Mouse (Mus musculus) hindbrain, embryonic 13.5 days (tissue): ENCODE data around the gene Vdac2. TPM values are rescaled to one million over a fixed set of nuclear protein-coding genes. Genes with fewer than 3 reads are reported as not detected.

Experiments used
- ATAC-seq: fragments of 200-750 bp; cut with Nextera tagmentation; 2 replicates; pipeline ENCODE4 v1.8.0; 2017; ENCODE audit warnings: moderate TSS enrichment; ENCODE audit not compliant: low FRiP score
- H3K27ac ChIP-seq: fragments of 300-500 bp; sonication (generic); 2 replicates; pipeline ENCODE4 v1.5.1; 2015; ENCODE audit warnings: inconsistent platforms, mild to moderate bottlenecking, moderate library complexity
- H3K27me3 ChIP-seq: fragments of 300-500 bp; sonication (generic); 2 replicates; pipeline ENCODE4 v1.6.1; 2015; ENCODE audit warnings: mild to moderate bottlenecking, inconsistent platforms
- H3K36me3 ChIP-seq: fragments of 300-500 bp; sonication (generic); 2 replicates; pipeline ENCODE4 v1.6.1; 2015; ENCODE audit warnings: mild to moderate bottlenecking, inconsistent platforms
- H3K4me1 ChIP-seq: fragments of 300-500 bp; sonication (generic); replicated peaks from 2 replicates; pipeline ENCODE4 v1.6.1; 2015; ENCODE audit warnings: inconsistent platforms
- H3K4me2 ChIP-seq: fragments of 300-500 bp; sonication (generic); 2 replicates; pipeline ENCODE4 v1.6.1; 2015; ENCODE audit warnings: inconsistent platforms, mild to moderate bottlenecking, moderate library complexity
- H3K4me3 ChIP-seq: fragments of 300-500 bp; sonication (generic); 2 replicates; pipeline ENCODE4 v1.5.1; 2015; ENCODE audit warnings: mild to moderate bottlenecking, inconsistent platforms
- H3K9ac ChIP-seq: fragments of 300-500 bp; sonication (generic); 2 replicates; pipeline ENCODE4 v1.6.1; 2015; ENCODE audit warnings: mild to moderate bottlenecking, inconsistent platforms
- H3K9me3 ChIP-seq: fragments of 300-500 bp; sonication (generic); 2 replicates; pipeline ENCODE4 v1.6.1; 2016; ENCODE audit warnings: inconsistent platforms
- WGBS: fragments of 180-500 bp; shearing (Covaris S2); methylation state at CpG from one replicate; pipeline ENCODE4 v1.1.7; 2015; 5-methylcytosine and 5-hydroxymethylcytosine counted together
- polyA plus RNA-seq: library from polyadenylated mRNA; unstranded; fragments of >200 nt; fragmentation: Nextera tagmentation; extraction: Ambion mirVana; gene quantifications from 2 replicates; pipeline ENCODE4 v1.2.1, GENCODE M21; 2015

The Vdac2 gene
- polyA plus RNA-seq, 1 experiment from 2014 or later, result 250 TPM

DNA sequence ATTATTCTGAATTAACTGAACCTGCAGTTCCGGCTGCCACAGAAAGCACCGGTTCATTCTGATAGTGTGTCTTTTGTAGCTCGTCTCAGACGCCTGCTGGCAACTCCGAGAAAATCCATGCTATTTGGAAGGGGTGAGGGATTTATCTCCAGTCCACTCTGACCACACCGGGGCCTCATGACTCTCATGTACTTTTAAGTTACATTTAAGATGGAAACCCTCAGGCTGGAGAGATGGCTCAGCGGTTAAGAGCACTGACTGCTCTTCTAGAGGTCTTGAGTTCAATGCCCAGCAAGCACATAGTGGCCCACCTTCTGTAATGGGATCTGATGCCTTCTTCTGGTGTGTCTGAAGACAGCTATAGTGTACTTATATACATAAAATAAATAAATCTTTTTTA is 2.7 kb upstream of the Vdac2 start:
- no peak for ATAC-seq
- no peaks in the 10 kb centered on the region for H3K9me3 ChIP-seq
- peak overlapping the region; percentile 44; the same call in 1 of the 2 replicates for H3K27ac ChIP-seq
- H3K4me2 ChIP-seq, result no peak overlapping the region
- H3K9ac ChIP-seq, result no peak overlapping the region
- H3K4me3 ChIP-seq, result no peak overlapping the region
- H3K36me3 ChIP-seq, result no peaks in the 10 kb centered on the region
- no peaks in the 10 kb centered on the region for H3K27me3 ChIP-seq
- peaks cover 12% of the 10 kb centered on the region for H3K4me1 ChIP-seq
- WGBS, result 77% methylated on average over 7 of the region's 7 CpGs

DNA sequence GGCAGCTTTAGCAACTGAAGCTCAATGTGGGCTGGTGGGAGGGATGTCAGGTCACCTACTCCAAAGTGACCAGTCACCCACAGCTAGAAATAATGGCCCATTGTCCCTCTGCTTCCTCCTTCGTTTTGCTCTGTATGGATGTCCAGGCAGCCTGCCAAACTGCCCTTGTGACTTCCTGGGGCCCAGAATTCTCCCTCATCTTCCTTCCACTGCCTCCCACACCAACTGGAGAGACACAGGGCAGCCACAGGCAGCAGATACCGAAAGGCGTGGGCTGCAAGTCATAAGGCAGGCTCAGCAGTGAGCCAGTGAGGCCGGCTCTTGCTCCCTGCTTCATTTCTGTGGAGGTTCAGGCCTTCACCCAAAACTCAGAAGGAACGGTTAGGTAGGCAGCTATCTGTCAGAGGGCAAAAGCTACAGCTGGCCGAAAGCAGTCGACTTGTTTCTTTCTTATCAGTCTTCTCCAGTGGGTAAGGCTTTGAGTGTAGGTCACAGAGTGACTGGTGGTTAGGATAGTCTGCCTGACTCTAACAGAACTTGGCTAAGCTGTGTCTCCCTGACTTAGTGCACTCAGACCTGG is 2.2 kb upstream of the Vdac2 start:
- Histone ChIP-seq H3K4me2 (no peak overlapping the region), H3K4me3 (no peak overlapping the region), H3K36me3 (no peaks in the 10 kb centered on the region), H3K9ac (no peak overlapping the region), H3K27me3 (no peaks in the 10 kb centered on the region), H3K27ac (peak overlapping the region; percentile 44), H3K9me3 (no peaks in the 10 kb centered on the region), H3K4me1 (peaks cover 12% of the 10 kb centered on the region)
- WGBS, result 62% methylated on average over 7 of the region's 7 CpGs
- ATAC-seq, result no peak

DNA sequence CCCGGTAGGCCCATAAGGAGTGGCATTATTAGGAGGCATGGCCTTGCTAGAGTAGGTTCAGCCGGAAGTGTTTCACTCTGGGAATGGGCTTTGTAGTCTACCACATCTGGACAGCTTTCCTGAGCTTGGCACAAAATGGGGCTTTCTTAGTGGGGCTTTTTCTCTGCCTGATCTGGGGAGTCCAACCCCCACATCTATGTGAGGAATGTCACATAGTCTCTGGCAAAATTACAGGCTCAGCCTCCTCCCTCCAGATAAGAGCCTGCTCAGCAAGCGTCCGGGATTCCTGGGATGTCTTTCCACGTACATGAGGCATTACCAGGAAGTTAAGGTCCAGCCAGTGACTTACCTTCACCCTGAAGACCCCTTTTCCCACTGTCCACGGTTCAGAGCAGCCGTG is 1.1 kb upstream of the Vdac2 start:
- no peaks in the 10 kb centered on the region for H3K36me3 ChIP-seq
- WGBS, result 85% methylated on average over 7 of the region's 7 CpGs
- no peak for ATAC-seq
- H3K4me2 ChIP-seq, result no peak overlapping the region
- no peaks in the 10 kb centered on the region for H3K9me3 ChIP-seq
- no peak overlapping the region for H3K27ac ChIP-seq
- H3K27me3 ChIP-seq, result no peaks in the 10 kb centered on the region
- no peak overlapping the region for H3K9ac ChIP-seq
- H3K4me3 ChIP-seq, result no peak overlapping the region
- peaks cover 12% of the 10 kb centered on the region for H3K4me1 ChIP-seq

DNA sequence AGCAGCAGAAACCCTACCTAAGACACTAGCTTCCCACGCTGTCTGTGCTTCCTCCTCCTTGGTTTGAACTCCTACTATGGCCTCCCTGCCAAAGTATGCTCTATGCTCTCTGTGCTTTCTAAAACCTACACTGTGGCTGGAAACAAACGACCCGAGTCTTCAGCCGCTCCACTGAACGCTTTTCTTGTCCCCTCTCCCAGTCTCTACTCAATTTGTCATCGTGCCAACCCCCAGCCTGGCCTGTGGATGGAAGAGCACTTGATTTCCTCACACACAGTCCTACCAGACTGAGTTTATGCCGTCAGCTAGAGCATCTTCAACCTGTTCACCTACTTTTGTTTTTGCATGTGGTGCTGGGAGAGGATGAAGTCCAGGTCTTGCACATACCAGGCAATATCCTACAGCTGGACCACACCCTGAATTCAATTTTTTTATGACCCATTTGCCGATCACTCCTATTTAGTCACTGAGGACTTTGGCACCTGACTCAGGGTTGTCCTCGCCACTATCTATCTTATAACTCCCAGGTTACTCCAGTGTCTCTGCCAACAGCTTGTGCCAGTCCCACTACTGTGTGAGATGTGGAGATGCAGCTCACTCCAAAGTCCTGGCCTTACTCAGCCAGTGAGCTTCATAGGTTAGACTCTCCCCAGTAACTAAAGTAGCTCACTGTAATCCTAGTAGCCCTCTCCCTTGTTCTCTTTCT is 901 bp downstream of the Vdac2 start:
- Histone ChIP-seq H3K4me1 (peaks cover 20% of the 10 kb centered on the region), H3K9me3 (no peaks in the 10 kb centered on the region), H3K4me3 (no peak overlapping the region), H3K36me3 (no peaks in the 10 kb centered on the region), H3K9ac (no peak overlapping the region), H3K4me2 (no peak overlapping the region), H3K27me3 (no peaks in the 10 kb centered on the region), H3K27ac (no peak overlapping the region)
- 74% methylated on average over 9 of the region's 9 CpGs for WGBS
- no peak for ATAC-seq

DNA sequence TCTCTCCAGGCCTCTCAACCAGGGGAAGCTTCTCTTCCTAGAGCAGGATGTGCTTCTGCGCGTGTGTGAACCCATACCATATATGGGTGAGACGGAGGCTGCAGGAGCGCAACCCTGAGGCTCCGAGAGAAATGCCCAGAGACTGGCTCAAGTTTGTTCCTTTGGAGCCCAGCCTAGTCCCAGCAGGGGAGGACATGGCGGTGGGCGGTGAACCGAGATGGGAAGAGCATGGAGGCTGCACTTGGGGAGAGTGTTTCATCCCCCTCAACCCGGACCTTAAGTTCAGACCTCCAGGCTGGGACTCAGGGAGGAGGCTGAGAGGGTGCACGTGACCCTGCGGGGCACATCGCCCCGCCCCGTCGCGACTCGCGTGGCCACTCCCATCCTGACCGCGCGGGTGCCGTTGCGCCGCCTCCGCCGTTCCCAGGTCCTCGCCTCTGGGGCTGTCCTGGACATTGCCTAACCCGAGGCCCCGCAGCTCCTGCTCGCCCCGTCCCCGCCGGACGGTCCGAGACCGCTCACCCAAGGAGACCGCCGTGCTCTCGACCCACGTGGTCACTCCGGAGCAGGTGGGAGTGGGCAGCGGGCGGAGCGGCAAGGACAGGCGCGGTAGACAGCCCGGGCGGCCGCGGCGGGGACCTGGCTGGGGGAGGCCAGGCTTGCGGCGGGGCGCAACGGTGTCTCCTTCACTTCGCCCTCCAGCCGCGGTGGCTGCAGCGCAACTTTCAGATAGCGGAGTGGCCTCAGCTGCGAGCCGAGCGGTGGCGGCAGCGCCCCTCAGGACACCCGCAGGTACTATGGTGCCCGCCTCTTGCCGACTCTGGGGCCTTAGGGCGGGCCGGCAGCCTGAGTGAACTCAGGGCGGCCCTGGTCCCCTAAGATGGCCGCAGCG is 6.1 kb downstream of the Vdac2 start:
- Histone ChIP-seq H3K27me3 (no peaks in the 10 kb centered on the region), H3K27ac (peak overlapping the region; percentile 92), H3K4me2 (peak overlapping the region; percentile 84), H3K9me3 (no peaks in the 10 kb centered on the region), H3K4me1 (peaks cover 26% of the 10 kb centered on the region), H3K9ac (peak overlapping the region; percentile 91), H3K4me3 (peak overlapping the region; percentile 89), H3K36me3 (peaks cover 9% of the 10 kb centered on the region; the same call in 1 of the 2 replicates)
- WGBS, result under 1% methylated on average over 57 of the region's 73 CpGs
- ATAC-seq, result peak; percentile 97

DNA sequence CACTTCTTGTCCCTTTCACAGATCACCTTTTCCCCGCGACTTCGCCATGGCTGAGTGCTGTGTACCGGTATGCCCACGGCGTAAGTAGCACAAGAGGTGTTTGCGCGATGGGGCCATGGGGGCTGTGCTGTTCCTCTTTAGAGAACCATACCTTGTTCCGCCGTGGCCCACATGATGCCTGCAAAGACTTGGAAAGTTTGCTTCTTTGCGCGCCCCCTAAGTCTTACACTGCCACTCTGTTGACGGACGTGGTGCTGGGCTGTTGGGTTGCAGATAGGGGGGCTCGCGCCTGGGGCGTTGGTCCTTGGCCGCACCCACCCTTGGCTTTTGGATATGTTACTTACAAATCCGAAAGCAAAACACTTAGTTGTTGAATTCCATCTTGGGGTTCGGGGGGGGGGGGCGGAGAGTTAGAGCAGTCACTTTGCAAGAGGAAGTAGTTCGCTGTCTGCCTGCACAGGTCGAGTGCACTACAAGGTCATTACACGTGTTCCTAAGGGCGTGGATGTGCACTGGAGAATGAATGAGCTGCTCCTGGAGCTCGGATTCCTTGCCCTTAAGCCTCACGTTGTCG is 6.9 kb downstream of the Vdac2 start:
- peak overlapping the region; percentile 91 for H3K9ac ChIP-seq
- ATAC-seq, result peak; percentile 41
- H3K9me3 ChIP-seq, result no peaks in the 10 kb centered on the region
- H3K4me3 ChIP-seq, result peak overlapping the region; percentile 89
- peak overlapping the region; percentile 84 for H3K4me2 ChIP-seq
- H3K27ac ChIP-seq, result peak overlapping the region; percentile 92
- peaks cover 14% of the 10 kb centered on the region for H3K36me3 ChIP-seq
- H3K27me3 ChIP-seq, result no peaks in the 10 kb centered on the region
- under 1% methylated on average over 28 of the region's 28 CpGs for WGBS
- peaks cover 26% of the 10 kb centered on the region for H3K4me1 ChIP-seq

DNA sequence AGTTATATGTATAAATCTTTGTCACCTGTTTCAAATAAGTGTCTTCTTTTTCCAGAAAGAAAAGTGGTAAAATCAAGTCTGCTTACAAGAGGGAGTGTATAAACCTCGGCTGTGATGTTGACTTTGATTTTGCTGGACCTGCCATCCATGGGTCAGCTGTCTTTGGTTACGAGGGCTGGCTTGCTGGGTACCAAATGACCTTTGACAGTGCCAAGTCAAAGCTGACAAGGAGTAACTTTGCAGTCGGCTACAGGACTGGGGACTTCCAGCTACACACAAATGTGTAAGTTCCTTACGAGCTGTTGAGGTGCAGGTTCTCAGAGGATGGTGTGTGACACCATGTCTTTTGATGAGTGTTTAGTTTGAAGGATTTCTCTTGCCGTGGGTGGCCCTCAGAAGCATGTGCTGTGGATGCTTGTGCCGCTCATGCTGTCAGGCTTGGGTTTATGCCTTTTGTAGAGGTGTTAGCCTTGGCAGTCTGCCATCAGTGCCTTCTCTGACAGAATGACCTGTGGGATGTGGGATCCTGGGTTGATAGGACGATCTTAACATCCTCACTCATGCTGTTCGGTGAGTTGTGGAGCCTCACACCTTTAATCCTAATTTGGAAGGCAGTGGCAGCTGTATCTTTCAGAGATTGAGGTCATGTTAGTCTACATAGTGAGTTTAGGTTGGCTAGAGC is 13.4 kb downstream of the Vdac2 start:
- H3K36me3 ChIP-seq, result peaks cover 79% of the 10 kb centered on the region
- ATAC-seq, result no peak

DNA sequence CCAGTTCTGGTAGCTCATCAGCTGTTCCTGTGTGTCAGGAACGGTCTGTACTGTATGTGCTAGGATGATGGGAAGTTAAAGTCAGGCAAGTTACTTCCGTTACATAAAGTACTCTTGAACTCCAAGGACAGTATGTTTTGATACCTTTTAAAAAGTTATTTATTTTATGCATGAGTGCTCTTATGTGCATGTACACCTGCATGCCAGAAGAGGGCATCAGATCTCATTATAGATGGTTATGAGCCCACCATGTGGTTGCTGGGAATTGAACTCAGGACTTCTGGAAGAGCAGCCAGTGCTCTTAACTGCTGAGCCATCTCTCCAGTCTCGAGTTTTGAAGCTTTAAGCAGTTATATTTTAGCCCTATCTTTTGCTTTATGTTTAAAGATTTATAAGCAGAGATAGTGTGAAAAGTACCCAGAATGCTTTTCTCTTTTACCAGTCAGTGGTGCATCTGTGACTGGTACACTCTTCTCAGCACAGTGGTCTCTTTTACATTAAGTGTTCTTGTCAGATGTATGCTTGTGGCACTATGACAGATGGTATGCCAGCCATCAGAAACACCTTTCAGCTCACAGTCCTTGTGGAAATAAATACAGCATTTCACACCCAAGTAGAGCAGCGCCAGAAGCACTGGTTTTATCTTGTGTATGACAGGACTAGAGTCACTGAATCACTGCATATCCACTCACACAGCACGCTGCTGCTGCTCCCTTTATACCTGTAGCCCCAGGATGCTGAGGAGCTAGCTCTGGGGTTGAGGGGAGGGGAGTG is 17.0 kb downstream of the Vdac2 start:
- H3K27ac ChIP-seq, result no peak overlapping the region
- no peak overlapping the region for H3K9ac ChIP-seq
- H3K27me3 ChIP-seq, result no peaks in the 10 kb centered on the region
- peaks cover 94% of the 10 kb centered on the region for H3K36me3 ChIP-seq
- H3K4me3 ChIP-seq, result no peak overlapping the region
- WGBS, result 90% methylated on average over 5 of the region's 5 CpGs
- H3K4me1 ChIP-seq, result peaks cover 4% of the 10 kb centered on the region
- no peaks in the 10 kb centered on the region for H3K9me3 ChIP-seq
- no peak for ATAC-seq
- H3K4me2 ChIP-seq, result no peak overlapping the region

More for the DNA sequence above, 13.4 kb downstream of the Vdac2 start:
- 79% methylated on average over 8 of the region's 8 CpGs for WGBS
- no peak overlapping the region for H3K9ac ChIP-seq
- H3K4me3 ChIP-seq, result no peak overlapping the region
- peaks cover 2% of the 10 kb centered on the region for H3K4me1 ChIP-seq
- no peaks in the 10 kb centered on the region for H3K9me3 ChIP-seq
- no peaks in the 10 kb centered on the region for H3K27me3 ChIP-seq
- no peak overlapping the region for H3K27ac ChIP-seq
- no peak overlapping the region for H3K4me2 ChIP-seq

DNA sequence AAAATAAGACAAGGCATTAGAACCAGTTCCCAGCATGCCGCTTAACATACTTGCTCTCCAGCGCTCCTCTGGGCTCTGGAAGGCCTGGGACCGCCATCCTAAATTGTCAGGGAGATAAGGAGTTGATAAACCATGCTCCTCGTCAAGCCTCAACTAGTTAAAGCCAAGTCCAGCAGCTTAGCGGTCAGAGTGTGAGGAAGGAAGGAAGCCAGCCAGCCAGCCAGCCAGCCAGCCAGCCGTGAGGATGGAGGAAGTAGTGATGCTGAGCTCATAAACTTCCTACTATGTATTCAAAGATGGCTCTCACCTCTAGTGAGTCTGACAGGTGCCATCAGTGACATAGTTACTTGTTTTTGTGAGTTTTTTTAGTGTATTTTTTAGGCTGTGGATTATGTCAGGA is 18.2 kb downstream of the Vdac2 start:
- Histone ChIP-seq H3K4me3 (no peak overlapping the region), H3K27me3 (no peaks in the 10 kb centered on the region), H3K9me3 (no peaks in the 10 kb centered on the region), H3K4me1 (peaks cover 17% of the 10 kb centered on the region), H3K4me2 (no peak overlapping the region), H3K36me3 (peaks cover 82% of the 10 kb centered on the region), H3K27ac (no peak overlapping the region), H3K9ac (no peak overlapping the region)
- 87% methylated on average over 6 of the region's 6 CpGs for WGBS
- ATAC-seq, result no peak

DNA sequence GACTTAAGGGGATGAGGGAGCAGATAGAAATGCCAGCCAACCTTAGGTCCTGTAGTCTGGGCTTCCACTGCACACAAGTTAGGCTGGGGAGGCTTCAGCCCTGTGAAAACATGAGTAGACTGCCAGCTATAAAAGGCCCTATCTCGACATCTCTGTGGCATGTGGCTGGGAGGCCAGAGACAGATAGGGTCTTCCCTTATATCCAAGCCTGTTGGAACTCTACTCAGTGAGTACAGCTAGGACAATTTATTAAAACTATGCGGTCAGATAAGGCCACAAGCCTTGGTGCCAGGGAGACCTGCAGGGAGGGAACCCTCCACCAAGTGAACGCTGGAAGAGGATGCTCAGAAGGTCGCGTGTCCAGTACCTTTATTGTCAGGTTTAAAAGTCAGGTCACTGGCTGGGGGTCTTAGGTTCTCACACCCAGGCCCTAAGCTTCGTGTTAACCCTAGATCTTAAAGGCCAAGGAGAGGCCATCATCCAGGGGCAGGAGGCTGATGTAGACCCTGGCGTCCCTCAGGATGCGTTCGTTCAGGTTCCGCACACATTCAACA is 21.9 kb downstream of the Vdac2 start:
- Histone ChIP-seq H3K4me2 (peak overlapping the region; percentile 99), H3K9me3 (no peaks in the 10 kb centered on the region), H3K36me3 (peaks cover 46% of the 10 kb centered on the region), H3K4me1 (peaks cover 40% of the 10 kb centered on the region), H3K4me3 (peak overlapping the region; percentile 75), H3K27ac (no peak overlapping the region), H3K9ac (0 out of 2 replicates have a peak overlapping the region, but pooled peaks have one; percentile 88), H3K27me3 (no peaks in the 10 kb centered on the region)
- 21% methylated on average over 10 of the region's 10 CpGs for WGBS
- ATAC-seq, result no peak
